Mouse (Mus musculus) liver, embryonic 14.5 days (tissue): Measurements from ENCODE around the gene Dynlt1c.
"Not testable (repeated sequence)": the region's sequence is repeated elsewhere in the genome, so short reads cannot be mapped to it uniquely, and the experiment has no call there.

Experiments used
- CTCF ChIP-seq: IDR thresholded peaks from 2 replicates; pipeline ENCODE4 v1.5.1; 2016; ENCODE audit warnings: antibody characterized with exemption, low read depth, control low read depth
- EP300 ChIP-seq: IDR thresholded peaks from 2 replicates; pipeline ENCODE4 v1.6.1; 2016; ENCODE audit warnings: antibody characterized with exemption, low read depth

DNA sequence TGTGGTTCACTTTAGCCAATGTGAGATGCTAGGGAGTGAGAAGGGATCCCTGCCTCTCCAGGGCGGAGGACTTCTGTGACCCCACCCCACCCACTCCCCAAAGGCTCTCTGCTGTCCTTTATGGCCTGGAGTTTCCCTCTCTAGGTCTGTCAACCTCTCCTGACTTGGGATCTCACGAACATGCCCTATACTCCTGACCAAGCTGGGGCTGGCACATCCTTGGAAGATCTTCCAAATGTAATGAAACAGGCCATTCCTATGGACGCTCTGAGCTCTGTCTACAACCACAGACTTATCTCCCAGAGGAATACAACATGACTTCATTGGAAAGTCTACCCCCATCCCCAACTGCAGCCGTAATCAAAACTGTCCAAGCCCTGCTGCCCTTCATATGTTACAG, 43.2 kb downstream of the Dynlt1c start:
- TF ChIP-seq CTCF, EP300: not testable (repeated sequence)
